Mouse (Mus musculus): ENCODE results near the gene Mgl2.

Gene Mgl2

DNA sequence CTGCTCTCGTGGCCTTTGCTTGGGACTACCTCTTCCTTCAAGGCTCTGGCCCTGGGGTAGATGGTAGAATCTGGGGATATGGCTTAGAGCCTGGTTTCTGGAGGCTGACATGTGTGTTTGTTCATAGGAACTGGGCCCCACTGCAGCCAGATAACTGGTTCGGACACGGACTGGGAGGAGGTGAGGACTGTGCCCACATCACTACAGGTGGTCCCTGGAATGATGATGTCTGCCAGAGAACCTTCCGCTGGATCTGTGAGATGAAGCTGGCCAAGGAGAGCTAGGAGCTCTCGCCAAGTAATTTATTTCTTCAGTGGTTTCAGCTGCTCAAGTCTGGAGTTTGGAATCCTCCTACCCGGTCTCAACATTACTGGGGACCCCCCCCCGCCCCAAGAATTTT lies 40.2 kb downstream of the Mgl2 start:
- DNase-seq (ENCODE audit: low spot score): no peak

DNA sequence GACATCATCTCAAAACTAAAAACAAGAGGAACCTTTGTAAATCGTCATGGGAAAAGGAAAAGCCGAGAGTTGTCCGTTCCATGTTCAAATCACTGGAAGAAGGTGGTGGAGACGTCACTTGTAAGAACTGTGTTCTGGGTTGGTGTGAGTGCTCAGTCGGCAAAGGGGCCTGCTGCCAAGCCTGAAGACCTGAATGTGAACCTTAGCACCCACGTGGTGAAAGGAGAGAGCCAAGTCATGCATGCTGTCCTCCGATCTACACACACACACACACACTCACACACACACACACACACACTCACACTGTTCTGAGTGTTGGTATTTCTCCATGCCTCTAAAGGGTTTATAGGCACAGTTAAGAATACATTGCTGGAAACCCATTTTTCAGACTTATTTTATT lies 41.1 kb downstream of the Mgl2 start:
- no peak for DNase-seq (ENCODE audit: low spot score)

DNA sequence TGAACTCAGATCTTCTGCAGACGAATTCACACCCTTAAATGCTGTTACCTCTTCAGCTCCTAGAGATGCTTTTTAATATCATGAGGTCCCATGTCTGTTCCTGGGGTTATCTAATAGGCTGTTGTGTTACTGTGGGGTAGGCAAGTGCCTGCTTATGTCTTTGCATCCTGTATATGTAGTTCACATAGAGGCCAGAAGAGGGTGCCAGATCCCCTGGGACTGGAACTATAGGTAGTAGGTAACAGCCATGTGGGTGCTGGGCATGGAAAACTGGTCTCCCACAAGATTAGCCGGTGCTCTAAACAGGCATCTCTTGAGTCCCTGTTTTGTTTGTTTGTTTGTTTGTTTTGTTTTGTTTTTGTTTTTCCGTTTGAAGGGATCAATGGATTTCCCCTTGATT lies 41.7 kb downstream of the Mgl2 start:
- DNase-seq (ENCODE audit: low spot score): peak; percentile 16

DNA sequence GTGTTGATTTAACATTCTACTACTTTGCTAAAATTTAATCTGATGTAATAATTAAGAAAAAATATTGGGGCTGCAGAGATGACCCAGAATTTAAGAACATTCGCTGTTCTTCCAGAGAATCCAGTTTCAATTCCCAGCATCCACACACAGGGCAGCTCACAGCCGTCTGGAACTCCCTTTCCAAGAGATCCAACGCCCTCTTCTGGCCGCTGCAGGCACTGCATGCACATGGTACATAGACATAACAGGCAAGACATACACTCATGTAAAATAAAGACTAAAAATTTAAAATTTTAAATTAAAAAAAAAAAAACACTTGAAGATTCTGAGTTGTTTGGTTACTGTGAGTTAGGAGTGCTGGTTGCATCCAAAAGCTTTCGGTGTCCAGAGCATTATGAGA lies 42.2 kb downstream of the Mgl2 start:
- no peak for DNase-seq (ENCODE audit: low spot score)

DNA sequence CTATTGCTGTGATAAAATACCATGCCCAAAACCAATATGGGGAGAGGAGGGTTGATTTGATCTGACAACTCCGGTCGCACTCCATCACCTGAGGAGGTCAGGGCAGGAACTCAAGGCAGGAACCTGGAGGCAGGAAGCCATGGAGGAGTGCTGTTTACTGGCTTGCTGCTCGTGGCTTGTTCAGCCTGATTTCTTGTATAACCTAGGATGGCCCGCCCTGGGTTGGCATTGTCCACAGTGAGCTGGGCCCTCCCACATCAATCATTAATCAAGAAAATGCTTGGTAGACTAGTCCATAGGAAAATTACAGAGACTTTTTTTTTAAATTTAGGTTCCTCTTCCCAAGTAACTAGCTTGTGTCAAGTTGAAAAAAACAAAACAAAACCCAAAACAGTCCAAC lies 44.4 kb downstream of the Mgl2 start:
- no peak for DNase-seq (ENCODE audit: low spot score)

DNA sequence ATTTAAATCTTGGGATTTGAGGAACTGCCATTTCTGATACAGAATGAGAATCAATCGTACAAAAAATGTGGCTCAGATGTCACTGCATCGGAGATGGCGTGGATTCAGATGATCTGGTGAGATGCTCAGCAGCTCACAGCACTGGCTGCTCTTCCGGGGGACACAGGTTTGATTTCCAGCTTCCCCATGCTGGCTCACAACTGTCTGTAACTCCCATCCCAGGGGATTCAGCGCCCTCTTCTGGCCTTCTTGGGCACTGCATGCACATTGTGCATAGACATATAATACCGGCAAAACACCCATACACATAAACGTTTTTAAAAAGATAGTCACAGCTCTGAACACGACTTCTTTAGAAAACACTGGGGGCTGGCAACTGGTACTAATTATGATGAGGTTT lies 47.5 kb downstream of the Mgl2 start:
- DNase-seq (ENCODE audit: low spot score): no peak

DNA sequence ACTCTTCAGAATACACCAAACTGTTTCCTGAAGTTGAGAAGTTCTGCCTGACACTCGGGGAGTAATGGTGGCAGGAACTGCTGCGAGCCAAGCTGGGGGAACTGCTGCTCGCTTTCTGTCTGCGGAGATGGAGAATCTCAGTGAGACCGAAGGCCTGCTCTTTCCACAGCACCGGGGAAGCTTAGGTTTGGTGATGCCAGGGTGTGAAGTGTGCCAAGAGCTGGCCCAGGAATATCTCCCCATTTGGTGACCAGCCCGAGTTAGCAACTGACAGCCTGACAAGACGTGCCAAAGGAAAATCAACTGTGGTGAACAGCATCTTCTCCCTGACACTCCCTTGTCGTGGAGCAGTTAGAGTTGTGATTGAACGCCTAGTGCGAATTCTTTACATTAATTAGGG lies 48.2 kb downstream of the Mgl2 start:
- DNase-seq (ENCODE audit: low spot score): no peak

DNA sequence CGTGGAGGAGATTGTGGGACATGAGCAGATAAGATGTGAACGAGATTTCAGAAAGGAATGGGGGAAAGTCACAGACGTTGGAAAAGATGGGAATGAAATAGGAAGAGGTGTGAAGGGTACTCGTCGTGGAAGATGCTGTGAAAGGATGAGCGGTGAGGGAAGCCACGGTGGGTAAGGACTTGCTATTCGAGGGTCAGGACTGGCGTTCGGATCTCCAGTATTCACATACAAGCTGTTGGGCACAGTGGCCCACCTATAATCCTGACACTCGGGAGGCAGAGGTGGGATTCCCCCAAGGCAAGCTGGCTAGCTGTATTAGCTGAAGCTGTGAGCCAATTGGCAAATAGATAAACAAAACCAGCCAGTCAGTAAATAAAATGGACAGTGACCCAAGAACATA lies 48.6 kb downstream of the Mgl2 start:
- no peak for DNase-seq (ENCODE audit: low spot score)

DNA sequence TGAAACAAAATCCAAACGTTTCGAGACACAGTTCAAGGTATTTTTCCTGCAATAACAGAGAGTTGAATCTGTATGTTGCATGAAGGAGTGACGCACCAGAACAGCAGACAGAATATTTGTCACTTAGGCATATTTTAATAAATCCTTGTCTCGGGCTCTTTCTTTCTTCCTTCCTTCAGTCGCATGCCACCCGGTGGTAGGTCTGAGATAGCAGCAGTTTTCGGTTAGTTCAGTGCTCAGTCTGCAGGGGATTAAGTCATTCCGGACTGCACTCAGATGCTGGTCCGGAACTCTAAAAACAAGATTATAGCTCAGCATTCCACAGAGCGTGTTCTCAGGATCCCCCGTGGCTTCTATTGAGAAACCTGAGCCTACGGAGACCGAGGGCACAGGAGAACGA lies 49.3 kb downstream of the Mgl2 start:
- peak; percentile 54 for DNase-seq (ENCODE audit: low spot score)

DNA sequence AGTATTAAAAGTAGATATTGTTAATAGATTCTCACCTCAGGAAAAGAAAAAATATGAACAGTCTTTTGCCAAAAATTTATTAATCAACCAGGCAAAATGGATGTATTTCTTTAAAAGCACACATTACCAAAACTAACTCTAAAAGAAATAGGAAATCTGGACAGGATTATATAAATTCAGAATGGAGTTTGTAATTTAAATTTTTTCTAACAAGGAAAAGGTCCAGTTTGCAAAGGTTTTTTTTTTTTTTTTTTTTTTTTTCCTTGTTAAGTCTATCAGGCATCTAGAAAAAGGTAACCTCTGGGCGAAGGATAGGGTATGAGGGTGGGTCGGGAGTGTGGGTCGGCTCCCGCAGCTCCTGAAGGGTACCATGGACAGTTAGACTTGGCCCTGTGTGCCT lies 50.4 kb downstream of the Mgl2 start:
- no peak for DNase-seq (ENCODE audit: low spot score)

DNA sequence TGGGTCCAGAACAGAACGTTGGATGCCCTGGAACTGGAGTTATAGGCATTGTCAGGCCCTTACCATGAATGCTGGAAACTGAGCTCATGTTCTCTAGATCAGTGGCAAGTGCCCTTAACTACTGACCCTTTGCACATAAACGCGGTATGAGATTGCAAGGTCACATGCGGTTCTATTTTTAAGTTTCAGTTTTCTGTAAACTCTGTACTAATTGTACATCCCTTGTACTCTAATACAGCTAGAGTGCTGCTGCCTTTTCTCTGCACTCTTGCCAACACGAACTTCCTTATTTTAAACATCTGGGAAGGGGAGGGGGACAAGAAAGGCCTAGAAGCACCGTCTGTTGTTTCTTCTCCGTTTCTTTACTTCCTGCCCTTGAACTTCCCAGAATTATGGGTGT lies 55.0 kb downstream of the Mgl2 start:
- DNase-seq (ENCODE audit: low spot score): no peak

Data from embryo, embryonic 10 days (tissue).